8 mouse cellular contexts compared by ENCODE assay signal in genomic region chr2:117623955-117624354, GRCm38 (mm10).
DNase-seq lines count a peak whose midpoint lies in the region; ATAC-seq lines count a peak whose summit lies in the region.

No protein-coding gene starts in this region.

- DNase-seq in heart, adult 8-10 months (ENCODE audit: low spot score): peak; percentile 21
- DNase-seq in heart, adult 11 months: no peak
- DNase-seq in 3134 (ENCODE audit: extremely low read depth, insufficient read length, low spot score) (peak; percentile 10), MN1 (ENCODE audit: low spot score) (no peak)
- DNase-seq in Muller cell, postnatal 12 days (ENCODE audit: inconsistent ontology term): peak; percentile 14
- no peak for DNase-seq in ovary, postnatal 36 days (ENCODE audit: low spot score)
- DNase-seq in layer of hippocampus, postnatal 36 days: no peak

- peak; percentile 65 for ATAC-seq in granulocyte monocyte progenitor cell, adult 5-6 weeks (replicated peaks; ENCODE audit: poor library complexity, severe bottlenecking)

Comparison
In these comparisons a context has a peak if more than half of its experiments do, and no peak if none do; other contexts are left out.
1. DNase-seq: peak in heart, adult 8-10 months (single experiment), 3134 (single experiment) and Muller cell, postnatal 12 days (single experiment); none in heart, adult 11 months (single experiment), MN1 (single experiment), ovary, postnatal 36 days (single experiment) and layer of hippocampus, postnatal 36 days (0 of 2).